Mouse (Mus musculus): ENCODE data around the gene Gpr37l1.

GRCm38 (mm10) chr1:135142452-135142851, 25.0 kb downstream of the Gpr37l1 start:
- no peak for TF ChIP-seq GATA1 (IDR thresholded peaks at IDR 0.05; ENCODE audit: borderline replicate concordance, low read length)
- TF ChIP-seq FLI1 (IDR thresholded peaks at IDR 0.05; ENCODE audit: low read length) = no peak
